Mouse (Mus musculus): Measurements from ENCODE around the gene B4galnt1.

The B4galnt1 gene

GRCm38 (mm10) chr10:127170837-127171272 lies 5.8 kb downstream of the B4galnt1 start:
- DNase-seq (ENCODE audit: low spot score in 2 of 2), result peak; percentile 63 to 75

- peak in 1 of 2 experiments; percentile 57 for DNase-seq (ENCODE audit: low spot score in 2 of 2)
Observed at GRCm38 (mm10) chr10:127171631-127172200, 6.7 kb downstream of the B4galnt1 start.

- no peak for DNase-seq (ENCODE audit: low spot score in 2 of 2)
Observed at GRCm38 (mm10) chr10:127173148-127174065, 8.4 kb downstream of the B4galnt1 start.

- DNase-seq (ENCODE audit: low spot score in 2 of 2), result no peak
Observed at GRCm38 (mm10) chr10:127174170-127174569, 9.1 kb downstream of the B4galnt1 start.

- DNase-seq (ENCODE audit: low spot score in 2 of 2), result no peak
Observed at GRCm38 (mm10) chr10:127176228-127176627, 11.2 kb downstream of the B4galnt1 start.

GRCm38 (mm10) chr10:127176756-127177155 lies 11.7 kb downstream of the B4galnt1 start:
- no peak for DNase-seq (ENCODE audit: low spot score in 2 of 2)

- DNase-seq (ENCODE audit: low spot score in 2 of 2), result no peak
Observed at GRCm38 (mm10) chr10:127177235-127177634, 12.2 kb downstream of the B4galnt1 start.

- DNase-seq (ENCODE audit: low spot score in 2 of 2), result peak in 1 of 2 experiments; percentile 77
Observed at GRCm38 (mm10) chr10:127177719-127178118, 12.7 kb downstream of the B4galnt1 start.

- no peak for DNase-seq (ENCODE audit: low spot score in 2 of 2)
Observed at GRCm38 (mm10) chr10:127178286-127179027, 13.4 kb downstream of the B4galnt1 start.

- DNase-seq (ENCODE audit: low spot score in 2 of 2), result peak in 1 of 2 experiments; percentile 62
Observed at GRCm38 (mm10) chr10:127179871-127180694, 15.1 kb downstream of the B4galnt1 start, which contains the start of gene Slc26a10. Gene Slc26a10, minus strand, starts transcription at chr10:127180645.

GRCm38 (mm10) chr10:127180695-127181047 lies 15.6 kb downstream of the B4galnt1 start:
- no peak for DNase-seq (ENCODE audit: low spot score in 2 of 2)

GRCm38 (mm10) chr10:127181566-127181965 lies 16.5 kb downstream of the B4galnt1 start:
- no peak for DNase-seq (ENCODE audit: low spot score in 2 of 2)

- peak in 1 of 2 experiments; percentile 57 for DNase-seq (ENCODE audit: low spot score in 2 of 2)
Observed at GRCm38 (mm10) chr10:127182624-127183023, 17.6 kb downstream of the B4galnt1 start.

GRCm38 (mm10) chr10:127183759-127184158 lies 18.7 kb downstream of the B4galnt1 start:
- peak in 1 of 2 experiments; percentile 56 for DNase-seq (ENCODE audit: low spot score in 2 of 2)

- DNase-seq (ENCODE audit: low spot score in 2 of 2), result no peak
Observed at GRCm38 (mm10) chr10:127185101-127185500, 20.1 kb downstream of the B4galnt1 start.

GRCm38 (mm10) chr10:127185506-127185905 lies 20.5 kb downstream of the B4galnt1 start:
- DNase-seq (ENCODE audit: low spot score in 2 of 2), result no peak

GRCm38 (mm10) chr10:127186451-127186850 lies 21.4 kb downstream of the B4galnt1 start:
- DNase-seq (ENCODE audit: low spot score in 2 of 2), result no peak

GRCm38 (mm10) chr10:127187371-127188078 lies 22.5 kb downstream of the B4galnt1 start:
- DNase-seq (ENCODE audit: low spot score in 2 of 2), result no peak

GRCm38 (mm10) chr10:127188079-127188453 lies 23.0 kb downstream of the B4galnt1 start:
- DNase-seq (ENCODE audit: low spot score in 2 of 2), result no peak

- peak; percentile 67 to 68 for DNase-seq (ENCODE audit: low spot score in 2 of 2)
Observed at GRCm38 (mm10) chr10:127188465-127189115, 23.6 kb downstream of the B4galnt1 start.

Measured in urinary bladder, postnatal 4 days (tissue).